Mouse (Mus musculus) hindlimb bud, embryonic 11.5 days (tissue): ENCODE data around the gene Rai14.

Experiments
- DNase-seq: peaks from one replicate; pipeline ENCODE4 v3.0.0-alpha.2; 2012; ENCODE audit warnings: low read depth, low spot score; ENCODE audit errors: extremely low spot score

Gene Rai14

GRCm38 (mm10) chr15:10621194-10621593, 93.2 kb downstream of the Rai14 start:
- no peak for DNase-seq

- DNase-seq: no peak
Measured at GRCm38 (mm10) chr15:10619678-10620077, 94.7 kb downstream of the Rai14 start.

GRCm38 (mm10) chr15:10618276-10618675, 96.1 kb downstream of the Rai14 start:
- no peak for DNase-seq

- DNase-seq: no peak
Measured at GRCm38 (mm10) chr15:10616001-10616400, 98.4 kb downstream of the Rai14 start.

- DNase-seq: no peak
Measured at GRCm38 (mm10) chr15:10611040-10611439, 103.4 kb downstream of the Rai14 start.

GRCm38 (mm10) chr15:10609107-10609506, 105.3 kb downstream of the Rai14 start:
- DNase-seq: no peak

- no peak for DNase-seq
Measured at GRCm38 (mm10) chr15:10608508-10609098, 105.8 kb downstream of the Rai14 start.

GRCm38 (mm10) chr15:10599413-10599812, 115.0 kb downstream of the Rai14 start:
- no peak for DNase-seq

- no peak for DNase-seq
Measured at GRCm38 (mm10) chr15:10598259-10599225, 115.9 kb downstream of the Rai14 start.

- DNase-seq: no peak
Measured at GRCm38 (mm10) chr15:10596871-10597270, 117.6 kb downstream of the Rai14 start.

- DNase-seq: no peak
Measured at GRCm38 (mm10) chr15:10595408-10595807, 119.0 kb downstream of the Rai14 start.

- DNase-seq: no peak
Measured at GRCm38 (mm10) chr15:10594910-10595309, 119.5 kb downstream of the Rai14 start.

GRCm38 (mm10) chr15:10593094-10593493, 121.3 kb downstream of the Rai14 start:
- DNase-seq: no peak

GRCm38 (mm10) chr15:10586565-10586964, 127.9 kb downstream of the Rai14 start:
- DNase-seq: no peak

GRCm38 (mm10) chr15:10584359-10585187, 129.9 kb downstream of the Rai14 start:
- no peak for DNase-seq

- DNase-seq: no peak
Measured at GRCm38 (mm10) chr15:10583408-10583807, 131.0 kb downstream of the Rai14 start.

GRCm38 (mm10) chr15:10579159-10579558, 135.3 kb downstream of the Rai14 start:
- no peak for DNase-seq

- DNase-seq: no peak
Measured at GRCm38 (mm10) chr15:10566486-10566885, 147.9 kb downstream of the Rai14 start.

GRCm38 (mm10) chr15:10564201-10564600, 150.2 kb downstream of the Rai14 start:
- DNase-seq: no peak

- DNase-seq: no peak
Measured at GRCm38 (mm10) chr15:10562281-10562680, 152.1 kb downstream of the Rai14 start.

- no peak for DNase-seq
Measured at GRCm38 (mm10) chr15:10560005-10560404, 154.4 kb downstream of the Rai14 start.
